Mouse (Mus musculus) liver, embryonic 13.5 days (tissue): Measurements from ENCODE around the gene Ccdc32. TPM values are rescaled to one million over a fixed set of nuclear protein-coding genes. Genes with fewer than 3 reads are reported as not detected.
"Not testable (repeated sequence)": the region's sequence is repeated elsewhere in the genome, so short reads cannot be mapped to it uniquely, and the experiment has no call there.

ENCODE experiments used
- ATAC-seq: fragments of 200-750 bp; cut with Nextera tagmentation; 2 replicates; pipeline ENCODE4 v1.8.0; 2017; ENCODE audit warnings: low read depth, mild to moderate bottlenecking, moderate number of reproducible peaks, moderate library complexity
- DNase-seq: peaks from one replicate; pipeline ENCODE4 v3.0.0; 2022
- H3K27ac ChIP-seq: fragments of 300-500 bp; sonication (generic); 2 replicates; pipeline ENCODE4 v1.5.1; 2015; ENCODE audit warnings: moderate library complexity, mild to moderate bottlenecking, inconsistent platforms
- H3K27me3 ChIP-seq: fragments of 300-500 bp; sonication (generic); 2 replicates; pipeline ENCODE4 v1.6.1; 2015; ENCODE audit warnings: mild to moderate bottlenecking, inconsistent platforms
- H3K36me3 ChIP-seq: fragments of 300-500 bp; sonication (generic); 2 replicates; pipeline ENCODE4 v1.6.1; 2015; ENCODE audit warnings: mild to moderate bottlenecking, inconsistent platforms
- H3K4me1 ChIP-seq: fragments of 300-500 bp; sonication (generic); replicated peaks from 2 replicates; pipeline ENCODE4 v1.6.1; 2015; ENCODE audit warnings: inconsistent platforms
- H3K4me2 ChIP-seq: fragments of 300-500 bp; sonication (generic); 2 replicates; pipeline ENCODE4 v1.6.1; 2015; ENCODE audit warnings: inconsistent platforms, mild to moderate bottlenecking, moderate library complexity
- H3K4me3 ChIP-seq: fragments of 300-500 bp; sonication (generic); replicated peaks from 2 replicates; pipeline ENCODE4 v1.5.1; 2015; ENCODE audit warnings: mild to moderate bottlenecking, inconsistent platforms
- H3K9ac ChIP-seq: fragments of 300-500 bp; sonication (generic); 2 replicates; pipeline ENCODE4 v1.6.1; 2015; ENCODE audit warnings: mild to moderate bottlenecking, inconsistent platforms
- H3K9me3 ChIP-seq: fragments of 300-500 bp; sonication (generic); replicated peaks from 2 replicates; pipeline ENCODE4 v1.6.1; 2016; ENCODE audit warnings: inconsistent platforms
- WGBS: fragments of 180-500 bp; shearing (Covaris S2); methylation state at CpG from one replicate; pipeline ENCODE4 v1.1.7; 2015; ENCODE audit not compliant: insufficient replicate concordance; 5-methylcytosine and 5-hydroxymethylcytosine counted together
- polyA plus RNA-seq: library from polyadenylated mRNA; unstranded; fragments of >200 nt; fragmentation: Nextera tagmentation; extraction: Ambion mirVana; gene quantifications from 2 replicates; pipeline ENCODE4 v1.2.1, GENCODE M21; 2015

The Ccdc32 gene
- polyA plus RNA-seq, 1 experiment from 2014 or later: 16.0 TPM

GRCm38 (mm10) chr2:119032191-119032590, 3.0 kb upstream of the Ccdc32 start:
- Histone ChIP-seq H3K9me3 (no peaks in the 10 kb centered on the region), H3K4me2 (no peak overlapping the region)
- 35% methylated on average over 4 of the region's 4 CpGs for WGBS

DNA sequence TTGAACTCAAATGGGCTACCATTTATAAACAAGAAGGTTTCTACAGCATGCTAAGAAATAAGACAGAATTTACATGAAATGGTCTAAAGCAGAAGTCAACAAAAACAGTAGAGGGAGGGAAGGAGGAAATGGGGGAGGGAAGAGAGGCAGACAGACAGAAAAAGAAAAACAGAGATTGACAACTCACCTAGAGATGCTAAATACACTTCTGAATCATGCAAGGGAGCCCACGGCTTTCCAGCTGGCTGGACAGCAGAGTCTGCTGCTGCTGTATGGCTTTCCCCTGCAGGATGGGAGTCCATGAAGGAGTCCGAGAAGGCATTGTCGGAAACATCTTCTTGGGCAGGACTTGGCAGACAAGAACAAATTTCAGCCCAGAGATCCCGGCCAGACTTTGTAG, 2.2 kb downstream of the Ccdc32 start:
- 0 out of 2 replicates have a peak overlapping the region, but pooled peaks have one; percentile 8 for H3K9ac ChIP-seq
- no peaks in the 10 kb centered on the region for H3K27me3 ChIP-seq
- peaks cover 60% of the 10 kb centered on the region for H3K4me1 ChIP-seq
- WGBS: 87% methylated on average over 4 of the region's 4 CpGs
- H3K36me3 ChIP-seq: peaks cover 23% of the 10 kb centered on the region
- H3K27ac ChIP-seq: peak overlapping the region; percentile 58
- H3K4me2 ChIP-seq: peak overlapping the region; percentile 89; the same call in 1 of the 2 replicates
- no peak for DNase-seq
- H3K4me3 ChIP-seq: no peak overlapping the region
- H3K9me3 ChIP-seq: no peaks in the 10 kb centered on the region
- no peak for ATAC-seq

More at GRCm38 (mm10) chr2:119032191-119032590, 3.0 kb upstream of the Ccdc32 start:
- H3K36me3 ChIP-seq: peaks cover 6% of the 10 kb centered on the region
- no peak for DNase-seq
- H3K4me1 ChIP-seq: peaks cover 43% of the 10 kb centered on the region
- H3K27ac ChIP-seq: no peak overlapping the region
- H3K9ac ChIP-seq: no peak overlapping the region
- H3K4me3 ChIP-seq: no peak overlapping the region
- H3K27me3 ChIP-seq: no peaks in the 10 kb centered on the region
- no peak for ATAC-seq

DNA sequence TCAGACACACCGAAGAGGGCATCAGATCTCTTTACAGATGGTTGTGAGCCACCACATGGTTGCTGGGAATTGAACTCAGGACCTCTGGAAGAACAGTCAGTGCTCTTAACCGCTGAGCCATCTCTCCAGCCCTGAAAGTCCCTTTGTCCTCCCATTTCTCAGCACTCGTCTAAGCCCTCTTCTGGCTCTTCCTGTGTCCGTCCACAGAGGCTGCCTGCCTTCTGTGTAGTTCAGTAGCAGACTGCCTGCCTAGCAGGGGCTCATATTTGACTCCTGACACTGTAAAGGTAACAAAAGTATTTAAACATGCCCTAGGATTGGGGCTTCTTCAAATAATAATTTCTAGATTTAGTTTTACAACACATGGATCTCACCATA, 4.0 kb downstream of the Ccdc32 start:
- DNase-seq (no peak), ATAC-seq (peak; percentile 5; the same call in 1 of the 2 replicates)
- H3K4me1 ChIP-seq: peaks cover 60% of the 10 kb centered on the region
- peak overlapping the region; percentile 55 for H3K9ac ChIP-seq
- H3K4me2 ChIP-seq: peak overlapping the region; percentile 54
- WGBS: 31% methylated on average over 4 of the region's 4 CpGs
- H3K36me3 ChIP-seq: peaks cover 40% of the 10 kb centered on the region
- peak overlapping the region; percentile 4; the same call in 1 of the 2 replicates for H3K4me3 ChIP-seq
- no peaks in the 10 kb centered on the region for H3K27me3 ChIP-seq
- H3K9me3 ChIP-seq: no peaks in the 10 kb centered on the region
- peak overlapping the region; percentile 95 for H3K27ac ChIP-seq

GRCm38 (mm10) chr2:119024536-119025238, 4.5 kb downstream of the Ccdc32 start:
- Histone ChIP-seq H3K27ac (peak overlapping the region; percentile 95), H3K4me2 (peak overlapping the region; percentile 54), H3K9ac (peak overlapping the region; percentile 55), H3K27me3 (no peaks in the 10 kb centered on the region), H3K4me1 (peaks cover 59% of the 10 kb centered on the region), H3K9me3 (no peaks in the 10 kb centered on the region), H3K36me3 (peaks cover 41% of the 10 kb centered on the region), H3K4me3 (peak overlapping the region; percentile 10)
- ATAC-seq (peak; percentile 95), DNase-seq (peak; percentile 80)
- 17% methylated on average over 9 of the region's 9 CpGs for WGBS

- no peak for DNase-seq
- Histone ChIP-seq H3K36me3 (peaks cover 52% of the 10 kb centered on the region), H3K27ac (no peak overlapping the region), H3K4me3 (no peak overlapping the region), H3K9me3 (no peaks in the 10 kb centered on the region), H3K4me1 (peaks cover 53% of the 10 kb centered on the region), H3K4me2 (no peak overlapping the region), H3K9ac (no peak overlapping the region), H3K27me3 (no peaks in the 10 kb centered on the region)
- no peak for ATAC-seq
- WGBS: 86% methylated on average over 6 of the region's 6 CpGs
These were observed 6.0 kb downstream of the Ccdc32 start for GRCm38 (mm10) chr2:119023154-119023660.

DNA sequence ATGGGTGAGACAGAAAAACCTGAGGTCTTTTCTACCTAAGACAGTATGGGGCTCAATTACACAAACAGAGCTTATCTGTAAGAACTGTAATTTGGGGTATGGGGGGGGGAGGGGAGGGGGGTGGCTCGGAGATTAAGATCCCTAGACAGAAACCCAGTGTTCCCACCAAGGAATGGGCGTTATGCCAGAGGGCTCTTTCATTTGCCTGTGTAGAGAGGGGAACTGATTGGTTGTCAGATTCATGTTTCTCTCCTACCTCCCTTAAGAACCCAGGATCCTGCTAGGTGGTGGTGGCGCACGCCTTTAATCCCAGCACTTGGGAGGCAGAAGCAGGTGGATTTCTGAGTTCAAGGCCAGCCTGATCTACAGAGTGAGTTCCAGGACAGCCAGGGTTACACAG, 9.7 kb downstream of the Ccdc32 start:
- no peak overlapping the region for H3K4me2 ChIP-seq
- WGBS: 71% methylated on average over 4 of the region's 4 CpGs
- peaks cover 53% of the 10 kb centered on the region for H3K36me3 ChIP-seq
- no peak overlapping the region for H3K9ac ChIP-seq
- DNase-seq: no peak
- H3K27ac ChIP-seq: no peak overlapping the region
- no peaks in the 10 kb centered on the region for H3K27me3 ChIP-seq
- no peak for ATAC-seq
- H3K9me3 ChIP-seq: peaks cover 5% of the 10 kb centered on the region
- no peak overlapping the region for H3K4me3 ChIP-seq
- H3K4me1 ChIP-seq: peaks cover 31% of the 10 kb centered on the region

DNA sequence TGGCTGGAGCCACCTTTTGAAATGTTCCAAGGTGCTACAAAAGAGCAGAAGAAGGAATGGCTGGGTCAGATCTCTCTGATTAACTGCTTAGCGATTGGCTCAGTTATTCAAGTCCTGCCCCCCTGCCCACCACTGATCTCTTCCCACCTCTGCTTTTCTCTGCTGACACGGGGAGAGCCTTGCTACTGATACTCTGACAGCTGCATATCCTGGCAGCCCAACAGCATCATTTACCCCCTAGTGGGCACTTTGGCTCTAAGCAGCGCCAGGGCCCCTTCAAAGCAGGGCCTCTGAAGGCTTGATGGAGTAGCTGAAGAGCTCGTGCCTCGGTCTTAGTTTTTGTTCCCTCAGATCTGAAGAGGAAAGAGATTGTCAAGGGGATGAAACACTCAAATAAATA, 10.1 kb downstream of the Ccdc32 start:
- Histone ChIP-seq H3K4me3 (no peak overlapping the region), H3K4me1 (peaks cover 27% of the 10 kb centered on the region), H3K4me2 (no peak overlapping the region), H3K27ac (no peak overlapping the region), H3K9me3 (peaks cover 5% of the 10 kb centered on the region), H3K36me3 (peaks cover 53% of the 10 kb centered on the region), H3K27me3 (no peaks in the 10 kb centered on the region), H3K9ac (no peak overlapping the region)
- ATAC-seq (no peak), DNase-seq (no peak)
- 58% methylated on average over 5 of the region's 5 CpGs for WGBS

DNA sequence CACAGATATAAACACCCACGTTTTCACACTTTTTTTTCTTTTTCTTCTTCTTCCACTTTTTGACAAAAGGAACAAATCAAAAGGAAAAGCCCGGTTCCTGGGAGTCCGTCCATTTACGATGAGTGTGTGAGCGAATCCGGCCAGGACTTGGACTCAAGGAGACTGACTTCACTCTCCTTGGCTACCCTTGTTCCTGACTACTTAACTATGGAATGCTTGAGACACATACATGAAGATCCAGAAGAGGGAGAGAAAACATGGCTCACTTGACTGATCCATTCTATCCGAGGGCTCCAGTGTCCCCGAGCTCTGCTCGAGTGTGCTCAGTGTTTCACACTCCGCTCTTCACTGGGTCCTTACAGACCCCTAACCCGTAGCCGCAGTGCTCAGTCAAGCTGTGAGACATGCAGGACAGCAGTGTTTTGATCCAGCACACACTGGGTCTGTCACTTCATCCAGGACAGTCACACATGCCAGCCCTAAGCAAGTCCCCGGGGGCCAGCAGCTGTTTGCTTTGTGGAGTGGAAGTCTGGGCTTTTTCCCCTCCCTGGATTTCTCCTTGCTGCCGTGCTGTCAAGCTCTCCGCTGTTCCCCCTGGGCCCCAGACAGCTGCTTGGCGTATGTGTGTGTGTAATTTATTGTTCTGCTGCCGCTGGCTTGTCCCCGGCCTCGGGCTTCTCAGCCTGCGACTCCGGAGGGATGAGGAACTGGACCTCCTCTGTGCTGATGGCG, 10.6 kb downstream of the Ccdc32 start:
- H3K9me3 ChIP-seq: peaks cover 5% of the 10 kb centered on the region
- peaks cover 53% of the 10 kb centered on the region for H3K36me3 ChIP-seq
- no peak overlapping the region for H3K4me2 ChIP-seq
- ATAC-seq (no peak), DNase-seq (no peak)
- H3K4me3 ChIP-seq: no peak overlapping the region
- H3K9ac ChIP-seq: no peak overlapping the region
- 77% methylated on average over 22 of the region's 22 CpGs for WGBS
- peaks cover 21% of the 10 kb centered on the region for H3K4me1 ChIP-seq
- no peak overlapping the region for H3K27ac ChIP-seq
- no peaks in the 10 kb centered on the region for H3K27me3 ChIP-seq

DNA sequence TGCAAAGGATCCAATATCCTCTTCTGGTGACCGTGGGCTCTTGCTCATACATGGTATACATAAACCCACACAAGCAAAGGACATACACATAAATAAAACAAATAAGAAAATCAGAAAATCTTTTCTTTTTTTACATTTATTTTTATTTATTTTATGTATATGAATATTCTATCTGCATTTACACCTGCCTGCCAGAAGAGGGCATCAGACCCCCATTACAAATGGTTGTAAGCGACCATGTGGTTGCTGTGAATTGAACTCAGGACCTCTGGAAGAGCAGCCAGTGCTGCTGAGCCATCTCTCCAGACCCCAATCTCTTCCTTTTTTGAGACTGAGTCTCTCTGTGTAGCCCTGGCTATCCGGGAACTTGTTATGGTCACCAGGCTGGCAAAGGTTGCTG, 11.5 kb downstream of the Ccdc32 start:
- Histone ChIP-seq H3K9me3 (peaks cover 5% of the 10 kb centered on the region), H3K4me2 (no peak overlapping the region), H3K9ac (no peak overlapping the region), H3K4me1 (peaks cover 18% of the 10 kb centered on the region), H3K4me3 (no peak overlapping the region), H3K27me3 (no peaks in the 10 kb centered on the region), H3K27ac (no peak overlapping the region), H3K36me3 (peaks cover 46% of the 10 kb centered on the region)
- DNase-seq (no peak), ATAC-seq (no peak)
- WGBS: 90% methylated on average over 3 of the region's 3 CpGs

DNA sequence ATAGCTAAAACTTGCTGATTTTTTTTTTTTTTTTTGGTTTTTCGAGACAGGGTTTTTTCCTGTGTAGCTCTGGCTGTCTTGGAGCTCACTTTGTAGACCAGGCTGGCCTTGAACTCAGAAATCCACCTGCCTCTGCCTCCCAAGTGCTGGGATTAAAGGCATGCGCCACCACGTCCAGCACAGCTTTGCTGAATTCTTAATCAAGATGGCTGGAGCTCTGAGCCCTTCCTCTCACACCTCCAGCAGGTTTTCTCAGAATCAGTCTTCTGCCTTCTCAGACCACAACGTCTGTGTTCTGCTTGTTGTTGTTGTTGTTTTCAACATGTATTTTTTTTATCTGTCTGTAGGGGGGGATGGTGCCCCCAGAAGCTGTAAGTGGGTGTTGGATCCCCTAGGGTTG, 12.9 kb downstream of the Ccdc32 start:
- DNase-seq: not testable (repeated sequence)

DNA sequence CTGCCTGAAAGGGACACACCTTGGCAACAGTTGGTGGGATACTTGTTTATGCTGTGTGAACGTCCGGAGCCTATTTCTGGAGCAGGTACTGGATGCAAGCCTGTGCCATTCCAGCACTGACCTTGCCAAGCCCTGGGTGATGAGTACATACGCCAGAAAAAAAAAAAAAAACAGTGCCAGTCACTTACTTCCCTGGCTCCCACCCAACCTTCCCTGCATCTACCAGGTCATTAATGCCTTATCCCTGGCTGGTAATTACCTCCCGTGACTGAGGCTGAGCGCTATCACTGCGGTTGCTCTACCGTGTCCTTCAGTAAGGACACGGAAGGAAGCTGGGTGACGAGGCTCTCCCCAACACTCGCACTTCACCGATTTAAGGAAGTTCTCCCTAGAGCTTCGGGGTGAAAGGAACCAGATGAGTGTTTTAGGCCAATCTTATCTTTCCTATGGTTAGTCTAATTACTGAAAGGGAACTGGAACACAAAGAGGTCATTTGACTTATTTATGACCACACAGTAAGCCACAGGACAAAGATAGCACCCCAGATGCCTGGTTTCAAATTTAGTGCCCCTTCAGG, 13.5 kb downstream of the Ccdc32 start:
- DNase-seq: no peak
- H3K4me3 ChIP-seq: no peak overlapping the region
- H3K9me3 ChIP-seq: peaks cover 5% of the 10 kb centered on the region
- no peak overlapping the region for H3K9ac ChIP-seq
- peak overlapping the region; percentile 18; the same call in 1 of the 2 replicates for H3K4me2 ChIP-seq
- H3K27ac ChIP-seq: no peak overlapping the region
- ATAC-seq: no peak
- peaks cover 27% of the 10 kb centered on the region for H3K36me3 ChIP-seq
- no peaks in the 10 kb centered on the region for H3K27me3 ChIP-seq
- WGBS: 14% methylated on average over 12 of the region's 12 CpGs
- peaks cover 18% of the 10 kb centered on the region for H3K4me1 ChIP-seq

More for the DNA sequence above, 12.9 kb downstream of the Ccdc32 start:
- not testable (repeated sequence) for H3K9me3 ChIP-seq, ATAC-seq, H3K4me2 ChIP-seq, H3K27me3 ChIP-seq, H3K4me3 ChIP-seq, H3K27ac ChIP-seq, H3K9ac ChIP-seq
- Histone ChIP-seq H3K36me3 (peaks cover 32% of the 10 kb centered on the region), H3K4me1 (peaks cover 18% of the 10 kb centered on the region)
- WGBS: 30% methylated on average over 4 of the region's 4 CpGs
